Mouse (Mus musculus) neural tube, embryonic 15.5 days (tissue): ENCODE measurements around the gene Sept7. TPM values are rescaled to one million over a fixed set of nuclear protein-coding genes. Genes with fewer than 3 reads are reported as not detected.
A peak's percentile ranks its signal among the peaks of the same experiment; 100 is the strongest.

ENCODE experiments used
- ATAC-seq: fragments of 200-750 bp; cut with Nextera tagmentation; 2 replicates; pipeline ENCODE4 v1.8.0; 2017; ENCODE audit warnings: mild to moderate bottlenecking, moderate TSS enrichment, moderate library complexity; ENCODE audit not compliant: low FRiP score
- H3K27ac ChIP-seq: fragments of 300-500 bp; sonication (generic); replicated peaks from 2 replicates; pipeline ENCODE4 v1.5.1; 2015; ENCODE audit warnings: mild to moderate bottlenecking, inconsistent platforms
- H3K27me3 ChIP-seq: fragments of 300-500 bp; sonication (generic); replicated peaks from 2 replicates; pipeline ENCODE4 v1.6.1; 2015; ENCODE audit warnings: inconsistent platforms
- H3K36me3 ChIP-seq: fragments of 300-500 bp; sonication (generic); 2 replicates; pipeline ENCODE4 v1.6.1; 2015; ENCODE audit warnings: inconsistent platforms
- H3K4me1 ChIP-seq: fragments of 300-500 bp; sonication (generic); 2 replicates; pipeline ENCODE4 v1.6.1; 2015; ENCODE audit warnings: inconsistent platforms
- H3K4me2 ChIP-seq: fragments of 300-500 bp; sonication (generic); 2 replicates; pipeline ENCODE4 v1.6.1; 2015; ENCODE audit warnings: inconsistent platforms, mild to moderate bottlenecking, moderate library complexity
- H3K4me3 ChIP-seq: fragments of 300-500 bp; sonication (generic); replicated peaks from 2 replicates; pipeline ENCODE4 v1.5.1; 2015; ENCODE audit warnings: mild to moderate bottlenecking, inconsistent platforms
- H3K9ac ChIP-seq: fragments of 300-500 bp; sonication (generic); replicated peaks from 2 replicates; pipeline ENCODE4 v1.6.1; 2015; ENCODE audit warnings: mild to moderate bottlenecking, inconsistent platforms
- H3K9me3 ChIP-seq: fragments of 300-500 bp; sonication (generic); replicated peaks from 2 replicates; pipeline ENCODE4 v1.6.1; 2016; ENCODE audit warnings: inconsistent platforms
- WGBS: fragments of 180-500 bp; shearing (Covaris S2); methylation state at CpG from one replicate; pipeline ENCODE4 v1.1.7; 2015; ENCODE audit warnings: mixed read lengths; 5-methylcytosine and 5-hydroxymethylcytosine counted together
- polyA plus RNA-seq: library from polyadenylated mRNA; unstranded; fragments of >200 nt; fragmentation: Nextera tagmentation; extraction: Ambion mirVana; gene quantifications from 2 replicates; pipeline ENCODE4 v1.2.1, GENCODE M21; 2015

Sept7 gene
- polyA plus RNA-seq = 260 and 265 TPM in 2 replicates

DNA sequence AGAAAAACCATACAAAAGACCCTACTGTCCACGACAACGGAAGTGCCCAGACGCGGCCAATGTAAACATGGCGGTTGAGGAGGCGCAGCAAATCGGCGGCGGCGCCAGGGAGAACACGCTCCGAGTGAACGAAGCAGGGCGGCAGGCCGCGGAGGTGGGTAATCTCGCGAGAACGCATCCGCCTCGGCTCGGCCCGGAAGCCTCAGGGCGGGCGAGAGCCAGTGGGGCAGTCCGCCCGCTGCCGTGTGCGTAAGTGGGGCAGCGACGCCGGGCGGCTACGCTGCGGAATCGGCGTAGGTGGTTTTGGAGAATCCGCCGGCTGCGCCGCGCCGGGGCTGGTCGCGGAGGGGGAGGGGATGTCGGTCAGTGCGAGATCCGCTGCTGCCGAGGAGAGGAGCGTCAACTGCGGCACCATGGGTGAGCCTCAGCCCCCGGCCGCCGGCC, at the start of gene Sept7:
Sept7 (plus strand) TSS at position 157 of the 444 bp plus-strand sequence.
- peak within 1 kb of the TSS; percentile 79 for H3K4me2 ChIP-seq
- no peaks in the 10 kb centered on the region for H3K27me3 ChIP-seq
- H3K36me3 ChIP-seq = no peaks in the 10 kb centered on the region
- no peaks in the 10 kb centered on the region for H3K9me3 ChIP-seq
- under 1% methylated on average over 52 of the region's 54 CpGs for WGBS
- peak within 1 kb of the TSS; percentile 98 for H3K9ac ChIP-seq
- peaks cover 25% of the 10 kb centered on the region for H3K4me1 ChIP-seq
- H3K27ac ChIP-seq = peak within 1 kb of the TSS; percentile 99
- H3K4me3 ChIP-seq = peak within 1 kb of the TSS; percentile 86
- ATAC-seq = peak; percentile 98

DNA sequence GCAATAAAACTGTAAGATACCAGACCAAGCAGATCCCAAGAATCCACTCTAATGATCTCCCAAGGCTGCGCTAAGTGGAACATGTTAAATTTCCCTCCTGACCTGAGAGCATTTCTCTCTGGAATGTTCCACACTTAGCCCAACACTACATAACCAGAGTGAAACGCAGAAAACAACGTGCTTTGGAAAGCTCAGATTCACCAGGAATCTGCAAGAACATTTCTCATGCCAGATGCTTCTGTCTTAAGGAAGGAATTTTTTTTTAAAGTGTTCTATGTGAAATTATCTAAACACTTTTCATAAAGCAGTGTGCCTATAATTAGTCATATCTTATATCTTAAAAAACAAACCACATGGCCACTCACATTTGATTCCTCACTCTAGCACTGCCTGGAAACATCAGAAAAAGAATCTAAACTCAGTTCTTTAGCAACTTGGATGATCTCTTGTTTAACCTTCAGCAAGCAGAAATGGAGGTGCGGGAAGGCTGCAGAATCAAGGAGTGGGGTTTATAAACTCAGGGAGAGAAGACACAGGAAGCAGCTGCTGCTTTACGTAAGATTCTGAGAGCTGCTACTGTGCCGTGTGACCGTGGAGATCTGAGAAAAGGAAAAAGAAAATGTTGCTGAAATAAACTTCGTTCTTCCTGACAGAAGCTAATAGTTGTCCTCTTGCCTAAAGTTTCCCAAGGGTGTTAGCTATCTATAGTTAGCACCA, 44.0 kb upstream of the Sept7 start:
- WGBS = 82% methylated on average over 8 of the region's 8 CpGs
- Histone ChIP-seq H3K4me3 (no peak overlapping the region), H3K4me1 (peaks cover 8% of the 10 kb centered on the region; the same call in 1 of the 2 replicates), H3K9ac (no peak overlapping the region), H3K27me3 (no peaks in the 10 kb centered on the region), H3K4me2 (no peak overlapping the region), H3K36me3 (no peaks in the 10 kb centered on the region), H3K27ac (no peak overlapping the region), H3K9me3 (no peaks in the 10 kb centered on the region)
- no peak for ATAC-seq

DNA sequence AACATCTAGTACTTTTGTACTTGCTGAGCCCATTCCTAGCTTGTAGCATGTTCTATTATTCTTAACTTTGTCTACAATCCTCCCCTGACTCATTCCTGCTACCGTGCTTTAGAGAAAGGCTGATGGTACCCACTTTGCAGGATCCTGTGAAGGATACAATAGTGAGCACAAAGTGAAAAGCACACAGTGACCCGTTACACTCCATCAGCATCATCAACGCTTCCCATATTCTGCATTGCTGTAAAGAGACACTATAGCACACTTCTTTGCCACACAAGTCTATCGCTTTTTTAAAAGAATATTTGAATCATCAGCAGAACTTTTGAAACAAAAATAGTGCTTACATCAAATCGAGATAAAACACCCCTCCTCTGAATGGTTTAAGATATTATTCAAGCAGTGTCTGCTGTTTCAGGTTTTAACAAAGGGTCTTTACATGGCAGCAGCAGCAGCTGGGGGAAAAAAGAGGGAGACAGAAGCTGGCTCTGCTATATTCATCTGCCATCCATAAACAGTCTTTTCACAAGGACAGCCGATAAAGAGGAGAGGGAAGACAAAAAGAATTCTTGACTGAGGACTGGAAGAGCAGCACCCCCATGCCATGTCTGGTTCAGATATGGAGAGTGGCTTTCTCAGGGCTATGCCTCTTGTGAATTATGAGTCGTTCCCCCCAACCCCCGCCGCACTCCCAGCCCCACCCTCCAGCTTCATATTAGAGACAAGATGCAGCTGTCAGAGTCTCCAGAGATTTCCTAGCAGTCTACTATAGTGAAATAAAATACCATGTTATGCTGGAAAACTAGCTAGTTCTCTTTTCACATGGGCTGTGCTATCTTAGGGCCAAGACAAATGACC, 39.7 kb upstream of the Sept7 start:
- H3K4me2 ChIP-seq = no peak overlapping the region
- no peak overlapping the region for H3K27ac ChIP-seq
- no peaks in the 10 kb centered on the region for H3K36me3 ChIP-seq
- no peaks in the 10 kb centered on the region for H3K27me3 ChIP-seq
- H3K9me3 ChIP-seq = no peaks in the 10 kb centered on the region
- peak; percentile 59 for ATAC-seq
- WGBS = 34% methylated on average over 9 of the region's 9 CpGs
- peaks cover 8% of the 10 kb centered on the region; the same call in 1 of the 2 replicates for H3K4me1 ChIP-seq
- no peak overlapping the region for H3K4me3 ChIP-seq
- H3K9ac ChIP-seq = no peak overlapping the region

DNA sequence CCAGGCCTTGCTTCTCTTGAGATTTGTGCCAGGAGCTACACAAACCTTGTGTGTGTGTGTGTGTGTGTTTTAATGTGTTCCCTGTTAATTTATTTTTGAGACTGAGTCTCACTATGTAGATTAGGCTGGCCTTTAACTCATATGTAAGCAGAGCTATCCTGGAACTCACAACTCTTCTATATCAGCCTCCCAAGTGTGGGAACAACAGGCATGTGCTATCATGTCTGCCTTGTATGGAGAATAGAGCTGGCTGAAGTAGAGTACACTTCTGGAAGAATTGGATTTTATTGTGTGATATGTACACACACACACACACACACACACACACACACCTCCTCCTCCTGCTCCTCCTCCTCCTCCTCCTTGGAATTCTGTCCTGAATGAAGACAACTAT, 39.1 kb upstream of the Sept7 start:
- Histone ChIP-seq H3K27me3 (no peaks in the 10 kb centered on the region), H3K27ac (no peak overlapping the region), H3K9ac (no peak overlapping the region), H3K4me1 (peaks cover 8% of the 10 kb centered on the region; the same call in 1 of the 2 replicates), H3K9me3 (no peaks in the 10 kb centered on the region), H3K4me2 (no peak overlapping the region), H3K4me3 (no peak overlapping the region), H3K36me3 (no peaks in the 10 kb centered on the region)
- no peak for ATAC-seq

DNA sequence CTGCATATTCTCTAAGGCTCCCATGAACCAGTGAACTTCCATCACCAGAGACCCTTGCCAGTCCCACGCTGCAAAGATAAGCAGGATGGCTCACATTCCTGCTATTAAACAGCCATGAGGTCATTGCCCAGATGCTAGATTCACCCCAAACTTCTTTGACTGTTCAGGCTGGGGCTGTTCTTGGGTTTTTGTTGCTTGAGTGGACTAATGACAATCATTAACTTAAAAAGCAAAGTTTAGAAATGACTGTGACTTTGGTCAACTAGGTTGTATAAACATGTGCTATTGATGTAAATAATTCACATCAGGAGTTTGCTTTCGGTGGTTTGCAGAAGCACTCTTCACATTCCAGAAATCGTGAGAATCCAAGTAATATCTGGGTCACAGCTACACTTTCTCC, 36.8 kb upstream of the Sept7 start:
- WGBS = 77% methylated on average over 3 of the region's 3 CpGs

DNA sequence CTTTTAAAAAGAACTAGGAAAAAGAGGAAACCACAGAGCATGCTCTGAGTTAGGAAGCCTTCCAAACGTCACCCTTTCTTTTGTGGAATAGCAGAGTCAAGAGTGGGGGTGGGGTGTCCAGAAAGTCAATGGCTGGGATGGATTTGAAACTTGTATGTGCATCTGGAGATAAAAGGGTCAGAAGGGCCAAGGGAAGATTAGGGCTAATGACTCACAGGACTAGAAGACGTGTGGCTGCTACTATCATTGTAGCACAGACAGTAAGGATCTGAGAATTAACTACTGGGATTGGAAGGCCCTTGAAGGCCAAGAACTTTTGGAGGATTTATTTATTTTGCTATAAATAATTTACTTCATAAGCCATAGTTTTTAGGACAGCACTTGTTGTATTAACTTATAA, 36.0 kb upstream of the Sept7 start:
- Histone ChIP-seq H3K4me3 (no peak overlapping the region), H3K27me3 (no peaks in the 10 kb centered on the region), H3K4me2 (no peak overlapping the region), H3K4me1 (peaks cover 8% of the 10 kb centered on the region; the same call in 1 of the 2 replicates), H3K36me3 (no peaks in the 10 kb centered on the region), H3K9me3 (no peaks in the 10 kb centered on the region), H3K27ac (no peak overlapping the region), H3K9ac (no peak overlapping the region)
- no peak for ATAC-seq
- WGBS = 62% methylated on average over 2 of the region's 2 CpGs

More for the DNA sequence above, 36.8 kb upstream of the Sept7 start:
- H3K4me3 ChIP-seq = no peak overlapping the region
- ATAC-seq = no peak
- H3K27ac ChIP-seq = no peak overlapping the region
- no peak overlapping the region for H3K9ac ChIP-seq
- peaks cover 8% of the 10 kb centered on the region; the same call in 1 of the 2 replicates for H3K4me1 ChIP-seq
- no peaks in the 10 kb centered on the region for H3K9me3 ChIP-seq
- no peaks in the 10 kb centered on the region for H3K27me3 ChIP-seq
- H3K36me3 ChIP-seq = no peaks in the 10 kb centered on the region
- H3K4me2 ChIP-seq = no peak overlapping the region

DNA sequence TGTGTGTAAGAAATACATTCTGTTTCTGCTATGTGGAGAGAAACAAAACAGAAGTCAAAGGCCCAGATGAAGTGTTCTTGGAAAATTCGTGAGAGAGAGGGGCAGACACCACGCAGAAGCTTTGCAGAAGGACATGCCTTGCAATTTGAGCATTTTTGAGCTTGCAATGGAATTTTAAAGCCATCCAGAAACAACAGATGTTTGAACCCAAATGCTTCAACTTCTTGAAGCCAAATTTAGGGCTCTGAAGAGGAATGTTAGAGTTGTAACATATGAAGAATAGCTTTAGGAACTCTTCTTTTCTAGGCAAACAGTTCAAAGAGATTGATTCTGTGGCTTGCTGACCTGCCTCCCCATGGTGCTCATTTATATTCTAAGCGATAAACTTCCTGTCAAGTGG, 33.3 kb upstream of the Sept7 start:
- WGBS = 59% methylated on average over 3 of the region's 3 CpGs

DNA sequence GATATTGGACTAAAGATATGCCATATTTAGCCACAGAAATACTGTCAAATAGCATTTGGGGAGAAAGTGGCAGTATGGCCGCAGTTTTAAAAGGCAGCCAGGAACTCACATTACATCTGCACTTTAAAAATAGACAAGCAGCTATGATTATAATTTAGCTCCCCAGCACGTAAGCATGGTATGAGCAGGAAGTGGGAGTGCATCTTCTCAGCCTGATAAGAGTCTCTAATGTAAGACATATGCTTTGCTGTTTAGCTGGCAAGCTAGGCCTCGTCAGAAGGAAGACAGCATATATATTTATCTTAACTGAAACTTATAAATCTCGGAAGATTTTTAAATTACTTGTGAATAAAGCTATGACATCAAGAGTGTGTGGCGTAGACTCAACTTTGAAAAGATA, 32.4 kb upstream of the Sept7 start:
- Histone ChIP-seq H3K27ac (no peak overlapping the region), H3K4me3 (no peak overlapping the region), H3K9me3 (no peaks in the 10 kb centered on the region), H3K36me3 (no peaks in the 10 kb centered on the region), H3K4me1 (no peaks in the 10 kb centered on the region), H3K4me2 (no peak overlapping the region), H3K27me3 (no peaks in the 10 kb centered on the region), H3K9ac (no peak overlapping the region)
- 85% methylated on average over 5 of the region's 5 CpGs for WGBS
- no peak for ATAC-seq

More for the DNA sequence above, 33.3 kb upstream of the Sept7 start:
- H3K9ac ChIP-seq = no peak overlapping the region
- ATAC-seq = no peak
- no peaks in the 10 kb centered on the region for H3K4me1 ChIP-seq
- H3K27ac ChIP-seq = no peak overlapping the region
- no peak overlapping the region for H3K4me2 ChIP-seq
- H3K9me3 ChIP-seq = no peaks in the 10 kb centered on the region
- no peak overlapping the region for H3K4me3 ChIP-seq
- no peaks in the 10 kb centered on the region for H3K36me3 ChIP-seq
- no peaks in the 10 kb centered on the region for H3K27me3 ChIP-seq

DNA sequence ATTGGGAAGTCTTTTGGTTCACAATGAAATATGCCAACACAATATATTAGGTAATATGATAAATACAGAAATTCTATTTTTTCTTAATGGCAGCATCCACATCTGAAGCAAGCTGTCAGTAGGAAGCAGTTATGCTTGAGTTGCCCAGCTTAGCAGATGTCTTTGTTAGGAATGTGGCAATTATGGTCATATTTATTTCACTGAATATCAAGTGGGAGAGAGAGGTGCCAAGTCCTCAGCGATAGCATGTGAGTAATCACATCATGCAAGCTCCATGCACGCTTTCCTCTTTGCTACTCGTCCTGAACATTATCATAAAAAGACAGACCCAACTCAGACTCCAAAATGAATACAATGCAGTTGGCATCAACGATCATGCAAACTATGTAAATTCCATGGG, 27.3 kb upstream of the Sept7 start:
- ATAC-seq = no peak
- no peak overlapping the region for H3K27ac ChIP-seq
- H3K27me3 ChIP-seq = no peaks in the 10 kb centered on the region
- H3K4me2 ChIP-seq = no peak overlapping the region
- no peaks in the 10 kb centered on the region for H3K4me1 ChIP-seq
- H3K36me3 ChIP-seq = no peaks in the 10 kb centered on the region
- no peak overlapping the region for H3K4me3 ChIP-seq
- no peak overlapping the region for H3K9ac ChIP-seq
- no peaks in the 10 kb centered on the region for H3K9me3 ChIP-seq
- 56% methylated on average over 4 of the region's 4 CpGs for WGBS

DNA sequence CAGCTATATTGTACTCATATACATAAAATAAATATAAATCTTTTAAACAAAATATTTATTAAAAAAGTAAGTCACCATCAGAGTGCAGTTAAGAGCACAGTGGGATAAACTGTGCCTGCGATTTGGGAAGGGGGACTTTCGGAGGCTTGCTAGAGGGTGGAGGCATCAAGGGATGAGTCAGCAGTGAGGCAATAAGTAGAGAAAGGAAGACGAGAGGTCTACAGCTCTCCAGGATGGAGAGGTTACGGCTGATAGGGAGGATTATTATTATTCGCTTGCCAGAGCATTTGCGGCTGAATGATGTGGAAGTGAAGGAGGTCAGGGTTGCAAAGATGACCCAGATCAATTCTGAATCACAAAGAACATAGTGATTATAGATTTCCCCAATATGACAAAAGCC, 22.5 kb upstream of the Sept7 start:
- H3K4me2 ChIP-seq = no peak overlapping the region
- H3K27me3 ChIP-seq = no peaks in the 10 kb centered on the region
- ATAC-seq = no peak
- H3K4me1 ChIP-seq = no peaks in the 10 kb centered on the region
- H3K27ac ChIP-seq = no peak overlapping the region
- no peak overlapping the region for H3K4me3 ChIP-seq
- no peak overlapping the region for H3K9ac ChIP-seq
- H3K9me3 ChIP-seq = no peaks in the 10 kb centered on the region
- no peaks in the 10 kb centered on the region for H3K36me3 ChIP-seq
- 92% methylated on average over 6 of the region's 6 CpGs for WGBS

DNA sequence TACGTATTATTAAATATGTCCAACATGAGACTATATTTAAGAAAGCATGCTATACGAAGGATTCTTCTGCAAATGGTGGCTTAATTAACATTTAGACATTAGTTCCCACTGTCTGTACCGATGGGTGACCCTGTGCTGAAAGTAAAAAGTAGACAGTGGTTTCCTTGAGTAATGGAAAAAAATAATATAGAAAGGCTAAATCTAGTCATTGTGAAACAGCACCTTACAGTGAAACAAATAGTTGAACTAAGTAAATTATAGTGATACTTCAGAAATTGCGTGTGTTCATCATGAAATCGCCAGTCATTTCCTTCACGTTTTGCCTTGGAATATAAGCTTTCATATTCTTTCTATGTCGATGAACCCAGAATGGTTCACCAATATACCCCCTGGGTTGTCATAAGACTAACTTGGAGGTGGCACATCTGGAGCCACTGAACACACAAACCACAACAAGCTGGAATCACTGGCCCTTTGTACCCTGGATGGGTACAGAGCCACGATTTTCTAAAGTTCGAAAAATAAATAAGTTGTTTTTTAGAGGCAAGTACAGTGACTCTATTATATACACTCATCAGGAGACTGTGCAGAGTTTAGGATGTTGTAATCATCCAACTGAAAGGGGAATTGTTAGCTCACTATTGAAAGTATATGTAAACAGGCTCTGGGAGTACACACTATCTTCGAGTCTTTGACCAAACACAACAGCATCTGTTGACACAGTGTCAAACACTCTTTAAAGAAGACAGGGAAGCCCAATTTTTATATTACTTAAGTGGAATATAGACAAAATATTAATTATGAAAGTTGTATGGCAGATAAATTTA, 21.8 kb upstream of the Sept7 start:
- no peak overlapping the region for H3K4me2 ChIP-seq
- H3K36me3 ChIP-seq = no peaks in the 10 kb centered on the region
- no peak for ATAC-seq
- no peak overlapping the region for H3K9ac ChIP-seq
- WGBS = 90% methylated on average over 10 of the region's 10 CpGs
- no peak overlapping the region for H3K4me3 ChIP-seq
- H3K27ac ChIP-seq = no peak overlapping the region
- H3K4me1 ChIP-seq = no peaks in the 10 kb centered on the region
- H3K27me3 ChIP-seq = no peaks in the 10 kb centered on the region
- no peaks in the 10 kb centered on the region for H3K9me3 ChIP-seq
